Mouse (Mus musculus) brain, embryonic 14.5 days (tissue): ENCODE data around the gene Bcl10.

ENCODE experiments used
- CTCF ChIP-seq: fragments of 200-500 bp; IDR thresholded peaks from 2 replicates; pipeline ENCODE4 v1.5.1; 2012; ENCODE audit warnings: inconsistent platforms, mild to moderate bottlenecking, moderate library complexity, borderline replicate concordance; ENCODE audit not compliant: insufficient read depth, insufficient read length; ENCODE audit errors: extremely low read depth
- POLR2A ChIP-seq: fragments of 200-500 bp; IDR thresholded peaks from 2 replicates; pipeline ENCODE4 v1.6.1; 2012; ENCODE audit warnings: mild to moderate bottlenecking, inconsistent platforms, borderline replicate concordance; ENCODE audit not compliant: poor library complexity, insufficient read depth, insufficient read length, severe bottlenecking; ENCODE audit errors: extremely low read depth

DNA sequence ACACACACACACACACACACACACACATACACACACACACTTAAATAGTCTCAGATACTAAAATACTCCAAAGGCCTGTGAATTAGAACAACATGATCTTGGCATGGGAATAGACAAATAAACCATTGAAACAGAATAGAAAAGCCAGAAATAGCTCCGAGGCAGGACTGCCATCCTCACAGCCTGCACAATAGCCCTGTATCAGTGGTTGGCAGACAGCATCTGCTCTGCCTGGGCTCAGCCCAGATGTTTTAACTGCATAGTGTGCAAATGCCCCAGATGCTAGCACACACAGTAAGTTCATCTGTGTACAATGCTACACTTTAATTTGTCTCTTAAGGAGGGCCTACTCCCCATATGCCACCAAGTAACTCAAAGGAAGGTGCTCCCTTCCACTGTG lies 37.2 kb downstream of the Bcl10 start:
- no peak for TF ChIP-seq CTCF
- no peak for TF ChIP-seq POLR2A
